Mouse (Mus musculus) kidney, embryonic 14.5 days (tissue): Measurements from ENCODE around the gene Primpol. TPM values are rescaled to one million over a fixed set of nuclear protein-coding genes. Genes with fewer than 3 reads are reported as not detected.
"Not testable (repeated sequence)": the region's sequence is repeated elsewhere in the genome, so short reads cannot be mapped to it uniquely, and the experiment has no call there.

ENCODE experiments used
- ATAC-seq: fragments of 200-750 bp; cut with Nextera tagmentation; 2 replicates; pipeline ENCODE4 v1.8.0; 2017; ENCODE audit warnings: moderate number of reproducible peaks, mild to moderate bottlenecking, moderate TSS enrichment, moderate library complexity; ENCODE audit not compliant: low FRiP score, low TSS enrichment
- H3K27ac ChIP-seq: fragments of 300-500 bp; sonication (generic); 2 replicates; pipeline ENCODE4 v1.5.1; 2014; ENCODE audit warnings: low read depth, mild to moderate bottlenecking, low read length, moderate library complexity, mixed read lengths
- H3K27me3 ChIP-seq: fragments of 300-500 bp; sonication (generic); 2 replicates; pipeline ENCODE4 v1.6.1; 2014; ENCODE audit warnings: mild to moderate bottlenecking, low read length; ENCODE audit not compliant: control insufficient read depth, insufficient read depth
- H3K36me3 ChIP-seq: fragments of 300-500 bp; sonication (generic); 2 replicates; pipeline ENCODE4 v1.6.1; 2014; ENCODE audit warnings: low read length, mixed read lengths; ENCODE audit not compliant: control insufficient read depth, insufficient read depth
- H3K4me1 ChIP-seq: fragments of 300-500 bp; sonication (generic); 2 replicates; pipeline ENCODE4 v1.6.1; 2014; ENCODE audit warnings: low read length, mixed read lengths; ENCODE audit not compliant: control insufficient read depth, insufficient read depth
- H3K4me2 ChIP-seq: fragments of 300-500 bp; sonication (generic); replicated peaks from 2 replicates; pipeline ENCODE4 v1.6.1; 2014; ENCODE audit warnings: low read depth, mild to moderate bottlenecking, low read length
- H3K4me3 ChIP-seq: fragments of 300-500 bp; sonication (generic); 2 replicates; pipeline ENCODE4 v1.5.1; 2014; ENCODE audit warnings: mild to moderate bottlenecking, low read length
- H3K9ac ChIP-seq: fragments of 300-500 bp; sonication (generic); 2 replicates; pipeline ENCODE4 v1.6.1; 2014; ENCODE audit warnings: low read depth, mild to moderate bottlenecking, low read length, moderate library complexity
- H3K9me3 ChIP-seq: fragments of 300-500 bp; sonication (generic); 2 replicates; pipeline ENCODE4 v1.6.1; 2016; ENCODE audit warnings: low read length; ENCODE audit not compliant: control insufficient read depth
- WGBS: fragments of 180-500 bp; shearing (Covaris S2); extraction: QIAGEN DNeasy Blood & Tissue Kit; methylation state at CpG from one replicate; pipeline ENCODE4 v1.1.7; 2014; 5-methylcytosine and 5-hydroxymethylcytosine counted together
- polyA plus RNA-seq: library from polyadenylated mRNA; unstranded; fragments of >200 nt; fragmentation: Nextera tagmentation; extraction: Ambion mirVana; gene quantifications from 2 replicates; pipeline ENCODE4 v1.2.1, GENCODE M21; 2014

Gene Primpol
- polyA plus RNA-seq, 1 experiment from 2014 or later = 15.1 TPM

DNA sequence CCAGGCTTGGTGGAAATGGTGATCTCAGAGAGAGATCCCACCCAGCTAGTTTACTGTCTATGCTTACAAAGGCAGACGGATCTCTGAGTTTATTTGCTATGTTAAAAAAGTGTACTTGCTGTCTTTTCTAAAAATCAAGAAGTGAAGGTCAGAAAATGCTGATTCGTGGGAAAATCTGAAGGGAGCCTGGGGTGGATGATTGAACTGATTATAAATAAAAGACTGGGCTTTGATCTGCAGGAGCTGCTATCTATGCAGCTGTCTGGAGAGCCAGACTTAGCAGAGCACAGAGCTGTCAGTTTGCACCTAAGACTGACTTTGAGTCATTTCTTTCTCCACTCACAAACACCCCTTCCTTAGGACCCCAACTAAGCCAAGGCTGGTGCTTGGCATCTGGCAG, 19.6 kb downstream of the Primpol start:
- H3K9ac ChIP-seq = no peak overlapping the region
- no peak overlapping the region for H3K27ac ChIP-seq
- H3K27me3 ChIP-seq = no peaks in the 10 kb centered on the region
- no peak for ATAC-seq
- H3K36me3 ChIP-seq = no peaks in the 10 kb centered on the region; the same call in 1 of the 2 replicates
- no peaks in the 10 kb centered on the region for H3K4me1 ChIP-seq
- H3K9me3 ChIP-seq = no peaks in the 10 kb centered on the region
- WGBS = 85% methylated on average over 2 of the region's 2 CpGs
- no peak overlapping the region for H3K4me3 ChIP-seq
- H3K4me2 ChIP-seq = no peak overlapping the region

GRCm38 (mm10) chr8:46596530-46596929, 20.5 kb downstream of the Primpol start:
- no peak overlapping the region for H3K27ac ChIP-seq
- H3K36me3 ChIP-seq = no peaks in the 10 kb centered on the region; the same call in 1 of the 2 replicates
- H3K27me3 ChIP-seq = no peaks in the 10 kb centered on the region
- H3K4me1 ChIP-seq = no peaks in the 10 kb centered on the region
- WGBS = 96% methylated on average over 2 of the region's 2 CpGs
- no peaks in the 10 kb centered on the region for H3K9me3 ChIP-seq
- H3K9ac ChIP-seq = no peak overlapping the region
- no peak overlapping the region for H3K4me2 ChIP-seq
- H3K4me3 ChIP-seq = no peak overlapping the region
- no peak for ATAC-seq

DNA sequence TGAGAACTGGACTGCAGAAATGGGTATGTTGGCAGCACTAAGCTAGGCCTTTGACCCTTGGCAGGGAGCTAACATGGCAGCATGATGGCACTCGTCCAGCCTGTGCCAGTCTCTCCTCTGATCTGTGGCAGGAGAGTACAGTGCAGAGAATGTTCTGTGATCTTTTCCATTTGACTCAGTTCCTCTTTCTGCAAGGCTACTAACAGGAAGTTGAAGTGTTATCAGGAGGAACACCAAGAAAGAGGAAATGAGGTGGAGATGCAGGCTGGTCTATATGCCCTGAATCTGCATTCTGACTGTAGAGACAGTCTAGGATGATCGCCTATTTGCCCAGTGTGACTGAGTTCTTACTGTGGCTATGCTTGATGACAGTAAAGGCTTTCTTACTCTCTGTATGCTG, 21.4 kb downstream of the Primpol start:
- WGBS = 89% methylated on average over 2 of the region's 2 CpGs
- no peak for ATAC-seq
- no peaks in the 10 kb centered on the region for H3K4me1 ChIP-seq
- H3K4me2 ChIP-seq = no peak overlapping the region
- no peaks in the 10 kb centered on the region for H3K27me3 ChIP-seq
- no peaks in the 10 kb centered on the region for H3K9me3 ChIP-seq
- H3K36me3 ChIP-seq = no peaks in the 10 kb centered on the region; the same call in 1 of the 2 replicates
- no peak overlapping the region for H3K27ac ChIP-seq
- no peak overlapping the region for H3K4me3 ChIP-seq
- H3K9ac ChIP-seq = no peak overlapping the region

DNA sequence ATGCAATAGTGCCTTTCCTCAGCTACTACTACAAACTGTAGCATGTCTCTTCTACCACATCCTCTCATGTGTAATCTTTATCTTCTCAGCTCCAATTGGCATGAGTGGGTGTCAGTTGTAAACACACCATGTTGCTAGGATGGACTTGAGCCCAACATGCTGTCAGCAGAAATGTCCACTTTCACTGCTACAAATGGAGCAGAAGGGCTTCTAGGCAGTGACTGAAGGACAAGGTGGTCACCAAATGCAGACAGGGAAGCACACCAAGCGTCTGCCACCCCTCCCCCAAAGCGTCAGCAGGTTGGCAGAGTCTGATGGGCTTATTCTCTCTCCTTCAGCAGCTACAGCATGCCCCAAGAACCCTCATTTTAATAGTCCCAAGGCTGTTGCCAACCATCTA, 23.2 kb downstream of the Primpol start:
- Histone ChIP-seq H3K36me3 (no peaks in the 10 kb centered on the region; the same call in 1 of the 2 replicates), H3K9me3 (no peaks in the 10 kb centered on the region), H3K9ac (no peak overlapping the region), H3K4me2 (no peak overlapping the region), H3K4me3 (no peak overlapping the region), H3K27me3 (no peaks in the 10 kb centered on the region), H3K27ac (no peak overlapping the region), H3K4me1 (no peaks in the 10 kb centered on the region)
- WGBS = 81% methylated on average over 2 of the region's 2 CpGs
- ATAC-seq = no peak

DNA sequence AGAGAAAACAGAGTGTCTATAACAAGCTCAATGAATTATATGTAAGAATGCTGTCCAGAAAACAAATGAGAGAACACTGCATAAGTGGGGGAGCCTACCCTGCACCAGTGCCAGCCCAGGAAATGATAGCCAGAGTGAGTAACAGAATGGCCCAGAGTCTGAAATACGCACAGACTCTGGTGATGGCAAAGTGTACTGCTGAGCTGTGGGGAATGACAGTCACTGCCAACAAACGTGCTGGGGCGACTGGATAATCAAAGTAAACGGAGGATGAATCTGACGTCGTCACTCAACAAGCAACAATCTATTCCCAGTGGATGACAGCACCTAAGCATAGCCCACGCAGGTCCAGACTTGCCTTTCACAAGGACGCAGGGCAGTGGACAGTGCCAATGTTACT, 23.9 kb downstream of the Primpol start:
- Histone ChIP-seq H3K4me2 (no peak overlapping the region), H3K4me3 (no peak overlapping the region), H3K36me3 (no peaks in the 10 kb centered on the region; the same call in 1 of the 2 replicates), H3K27ac (no peak overlapping the region), H3K9me3 (no peaks in the 10 kb centered on the region), H3K4me1 (no peaks in the 10 kb centered on the region), H3K27me3 (no peaks in the 10 kb centered on the region), H3K9ac (no peak overlapping the region)
- ATAC-seq = no peak
- 84% methylated on average over 8 of the region's 8 CpGs for WGBS

GRCm38 (mm10) chr8:46588663-46589062, 28.3 kb downstream of the Primpol start:
- Histone ChIP-seq H3K9me3 (no peaks in the 10 kb centered on the region), H3K4me3 (no peak overlapping the region), H3K36me3 (no peaks in the 10 kb centered on the region; the same call in 1 of the 2 replicates), H3K27ac (no peak overlapping the region), H3K4me2 (no peak overlapping the region), H3K27me3 (no peaks in the 10 kb centered on the region), H3K9ac (no peak overlapping the region), H3K4me1 (no peaks in the 10 kb centered on the region)
- WGBS = 95% methylated on average over 2 of the region's 2 CpGs
- ATAC-seq = no peak

GRCm38 (mm10) chr8:46587911-46588310, 29.1 kb downstream of the Primpol start:
- no peak for ATAC-seq
- Histone ChIP-seq H3K9ac (no peak overlapping the region), H3K27ac (no peak overlapping the region), H3K9me3 (no peaks in the 10 kb centered on the region), H3K36me3 (no peaks in the 10 kb centered on the region; the same call in 1 of the 2 replicates), H3K4me3 (no peak overlapping the region), H3K27me3 (no peaks in the 10 kb centered on the region), H3K4me2 (no peak overlapping the region), H3K4me1 (no peaks in the 10 kb centered on the region)
- 90% methylated on average over 5 of the region's 5 CpGs for WGBS

GRCm38 (mm10) chr8:46585576-46585975, 31.4 kb downstream of the Primpol start:
- peaks cover 4% of the 10 kb centered on the region; the same call in 1 of the 2 replicates for H3K36me3 ChIP-seq
- H3K4me3 ChIP-seq = no peak overlapping the region
- H3K4me2 ChIP-seq = no peak overlapping the region
- no peaks in the 10 kb centered on the region for H3K9me3 ChIP-seq
- H3K27ac ChIP-seq = no peak overlapping the region
- no peak for ATAC-seq
- H3K9ac ChIP-seq = no peak overlapping the region
- WGBS = 82% methylated on average over 3 of the region's 3 CpGs
- H3K4me1 ChIP-seq = no peaks in the 10 kb centered on the region
- H3K27me3 ChIP-seq = no peaks in the 10 kb centered on the region

DNA sequence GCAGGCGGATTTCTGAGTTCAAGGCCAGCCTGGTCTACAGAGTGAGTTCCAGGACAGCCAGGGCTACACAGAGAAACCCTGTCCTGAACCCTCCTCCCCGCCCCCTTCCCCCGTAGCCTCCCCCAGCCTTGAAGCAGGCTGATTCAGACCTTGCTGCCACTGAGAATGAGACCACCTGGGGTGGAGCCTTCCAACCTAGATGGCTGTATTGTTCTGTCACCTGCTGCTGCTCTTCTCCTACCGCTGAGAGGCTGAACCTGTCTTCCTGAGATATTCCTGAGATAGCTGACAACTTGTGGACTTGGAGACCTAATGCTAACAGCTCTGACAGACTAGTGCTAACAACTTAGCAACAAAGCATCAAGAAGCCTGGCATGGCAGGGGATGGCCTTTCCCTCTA, 32.7 kb downstream of the Primpol start:
- H3K4me2 ChIP-seq, H3K9me3 ChIP-seq, H3K4me1 ChIP-seq, H3K27me3 ChIP-seq, H3K27ac ChIP-seq, ATAC-seq, H3K9ac ChIP-seq, H3K4me3 ChIP-seq: not testable (repeated sequence)
- peaks cover 13% of the 10 kb centered on the region; the same call in 1 of the 2 replicates for H3K36me3 ChIP-seq
- WGBS = 35% methylated on average over 3 of the region's 4 CpGs
